Mouse (Mus musculus) forebrain, embryonic 16.5 days (tissue): ENCODE data around the gene Nhlrc4. TPM values are rescaled to one million over a fixed set of nuclear protein-coding genes. Genes with fewer than 3 reads are reported as not detected.
A peak's percentile ranks its signal among the peaks of the same experiment; 100 is the strongest.

Source experiments
- ATAC-seq: fragments of 200-750 bp; cut with Nextera tagmentation; 2 replicates; pipeline ENCODE4 v1.8.0; 2017; ENCODE audit warnings: mild to moderate bottlenecking, moderate library complexity
- H3K27ac ChIP-seq: fragments of 300-500 bp; sonication (generic); 2 replicates; pipeline ENCODE4 v1.5.1; 2014; ENCODE audit warnings: low read length, control low read depth
- H3K27me3 ChIP-seq: fragments of 300-500 bp; sonication (generic); replicated peaks from 2 replicates; pipeline ENCODE4 v1.6.1; 2014; ENCODE audit warnings: low read length; ENCODE audit not compliant: control insufficient read depth, insufficient read depth
- H3K36me3 ChIP-seq: fragments of 300-500 bp; sonication (generic); 2 replicates; pipeline ENCODE4 v1.6.1; 2014; ENCODE audit not compliant: control insufficient read depth, insufficient read depth
- H3K4me1 ChIP-seq: fragments of 300-500 bp; sonication (generic); replicated peaks from 2 replicates; pipeline ENCODE4 v1.6.1; 2014; ENCODE audit warnings: low read length; ENCODE audit not compliant: control insufficient read depth, insufficient read depth
- H3K4me2 ChIP-seq: fragments of 300-500 bp; sonication (generic); 2 replicates; pipeline ENCODE4 v1.6.1; 2014; ENCODE audit warnings: mild to moderate bottlenecking, low read length, control low read depth
- H3K4me3 ChIP-seq: fragments of 300-500 bp; sonication (generic); replicated peaks from 2 replicates; pipeline ENCODE4 v1.5.1; 2014; ENCODE audit warnings: mild to moderate bottlenecking, low read length, control low read depth
- H3K9ac ChIP-seq: fragments of 300-500 bp; sonication (generic); replicated peaks from 2 replicates; pipeline ENCODE4 v1.6.1; 2014; ENCODE audit warnings: low read depth, low read length, control low read depth
- H3K9me3 ChIP-seq: fragments of 300-500 bp; sonication (generic); 2 replicates; pipeline ENCODE4 v1.6.1; 2016; ENCODE audit warnings: low read length; ENCODE audit not compliant: control insufficient read depth
- WGBS: fragments of 180-500 bp; shearing (Covaris S2); extraction: QIAGEN DNeasy Blood & Tissue Kit; methylation state at CpG from one replicate; pipeline ENCODE4 v1.1.7; 2014; 5-methylcytosine and 5-hydroxymethylcytosine counted together
- polyA plus RNA-seq: library from polyadenylated mRNA; unstranded; fragments of >200 nt; fragmentation: Nextera tagmentation; extraction: Ambion mirVana; gene quantifications from 2 replicates; pipeline ENCODE4 v1.2.1, GENCODE M21; 2015

The Nhlrc4 gene
- not detected in 2 replicates for polyA plus RNA-seq

GRCm38 (mm10) chr17:25944366-25945163 is at the start of gene Nhlrc4, which contains the start of gene Pigq:
Gene Nhlrc4 (minus strand): TSS chr17:25944961.
Gene Pigq (minus strand): TSS chr17:25944936.
- ATAC-seq: no peak
- 67% methylated on average over 6 of the region's 6 CpGs for WGBS

GRCm38 (mm10) chr17:25993489-25993888 is 48.7 kb upstream of the Nhlrc4 start:
- 91% methylated on average over 3 of the region's 3 CpGs for WGBS
- H3K4me2 ChIP-seq: no peak overlapping the region
- H3K4me1 ChIP-seq: no peaks in the 10 kb centered on the region
- peaks cover 48% of the 10 kb centered on the region for H3K36me3 ChIP-seq
- H3K9me3 ChIP-seq: no peaks in the 10 kb centered on the region
- H3K4me3 ChIP-seq: no peak overlapping the region
- ATAC-seq: no peak
- H3K9ac ChIP-seq: no peak overlapping the region
- H3K27ac ChIP-seq: no peak overlapping the region
- no peaks in the 10 kb centered on the region for H3K27me3 ChIP-seq

More at GRCm38 (mm10) chr17:25944366-25945163, at the start of gene Nhlrc4, which contains the start of gene Pigq:
- Histone ChIP-seq H3K27me3 (no peaks in the 10 kb centered on the region), H3K9me3 (no peaks in the 10 kb centered on the region), H3K4me2 (no peak within 1 kb of the TSS), H3K4me3 (no peak within 1 kb of the TSS), H3K9ac (no peak within 1 kb of the TSS), H3K36me3 (no peaks in the 10 kb centered on the region), H3K4me1 (peaks cover 14% of the 10 kb centered on the region), H3K27ac (no peak within 1 kb of the TSS)

GRCm38 (mm10) chr17:25992274-25992673 is 47.5 kb upstream of the Nhlrc4 start:
- H3K27me3 ChIP-seq: no peaks in the 10 kb centered on the region
- WGBS: 93% methylated on average over 4 of the region's 4 CpGs
- ATAC-seq: no peak
- H3K4me2 ChIP-seq: no peak overlapping the region
- H3K4me3 ChIP-seq: no peak overlapping the region
- no peaks in the 10 kb centered on the region for H3K4me1 ChIP-seq
- no peak overlapping the region for H3K27ac ChIP-seq
- H3K9me3 ChIP-seq: no peaks in the 10 kb centered on the region
- H3K9ac ChIP-seq: no peak overlapping the region
- H3K36me3 ChIP-seq: peaks cover 40% of the 10 kb centered on the region

- no peak overlapping the region for H3K27ac ChIP-seq
- H3K36me3 ChIP-seq: peaks cover 38% of the 10 kb centered on the region
- no peak overlapping the region for H3K9ac ChIP-seq
- no peaks in the 10 kb centered on the region for H3K27me3 ChIP-seq
- 95% methylated on average over 5 of the region's 5 CpGs for whole genome bisulfite sequencing
- no peak for ATAC-seq
- H3K4me3 ChIP-seq: no peak overlapping the region
- no peak overlapping the region for H3K4me2 ChIP-seq
- H3K4me1 ChIP-seq: peaks cover 3% of the 10 kb centered on the region; the same call in 1 of the 2 replicates
- H3K9me3 ChIP-seq: no peaks in the 10 kb centered on the region
Observed at GRCm38 (mm10) chr17:25990331-25990730, 45.6 kb upstream of the Nhlrc4 start.

GRCm38 (mm10) chr17:25985306-25986294 is 40.8 kb upstream of the Nhlrc4 start, which contains the start of gene Capn15:
Gene Capn15 (minus strand): TSS chr17:25985796.
- H3K27ac ChIP-seq: peak within 1 kb of the TSS; percentile 87
- H3K9ac ChIP-seq: peak within 1 kb of the TSS; percentile 92
- H3K4me1 ChIP-seq: peaks cover 22% of the 10 kb centered on the region
- no peaks in the 10 kb centered on the region for H3K27me3 ChIP-seq
- peak within 1 kb of the TSS; percentile 81 for H3K4me2 ChIP-seq
- H3K9me3 ChIP-seq: no peaks in the 10 kb centered on the region
- H3K4me3 ChIP-seq: peak within 1 kb of the TSS; percentile 91
- H3K36me3 ChIP-seq: peaks cover 11% of the 10 kb centered on the region; the same call in 1 of the 2 replicates
- peak; percentile 100 for ATAC-seq
- under 1% methylated on average over 91 of the region's 91 CpGs for WGBS

GRCm38 (mm10) chr17:25984556-25985305 is 40.0 kb upstream of the Nhlrc4 start:
- ATAC-seq: no peak
- Histone ChIP-seq H3K9me3 (no peaks in the 10 kb centered on the region), H3K27ac (peak overlapping the region; percentile 87), H3K4me1 (peaks cover 22% of the 10 kb centered on the region), H3K36me3 (0 out of 2 replicates have a peak, but pooled peaks cover 4% of the 10 kb centered on the region), H3K4me3 (peak overlapping the region; percentile 91), H3K27me3 (no peaks in the 10 kb centered on the region), H3K9ac (peak overlapping the region; percentile 92), H3K4me2 (peak overlapping the region; percentile 81)
- WGBS: 13% methylated on average over 17 of the region's 17 CpGs

- H3K4me3 ChIP-seq: peak overlapping the region; percentile 91; the same call in 1 of the 2 replicates
- peaks cover 22% of the 10 kb centered on the region for H3K4me1 ChIP-seq
- no peak overlapping the region for H3K27ac ChIP-seq
- 100% methylated on average over 1 of the region's 1 CpGs for WGBS
- H3K36me3 ChIP-seq: no peaks in the 10 kb centered on the region
- H3K4me2 ChIP-seq: peak overlapping the region; percentile 81
- peak overlapping the region; percentile 92; the same call in 1 of the 2 replicates for H3K9ac ChIP-seq
- H3K27me3 ChIP-seq: no peaks in the 10 kb centered on the region
- no peak for ATAC-seq
- no peaks in the 10 kb centered on the region for H3K9me3 ChIP-seq
Observed at GRCm38 (mm10) chr17:25984066-25984465, 39.3 kb upstream of the Nhlrc4 start.

- Histone ChIP-seq H3K9ac (no peak overlapping the region), H3K4me1 (peaks cover 22% of the 10 kb centered on the region)
- WGBS: 91% methylated on average over 3 of the region's 3 CpGs
Observed at GRCm38 (mm10) chr17:25982913-25983312, 38.2 kb upstream of the Nhlrc4 start.

More at GRCm38 (mm10) chr17:25982913-25983312, 38.2 kb upstream of the Nhlrc4 start:
- Histone ChIP-seq H3K9me3 (no peaks in the 10 kb centered on the region), H3K27me3 (no peaks in the 10 kb centered on the region), H3K27ac (no peak overlapping the region), H3K4me2 (no peak overlapping the region), H3K4me3 (no peak overlapping the region), H3K36me3 (no peaks in the 10 kb centered on the region)
- no peak for ATAC-seq
